Mouse (Mus musculus) heart, adult 2 months (tissue): ENCODE measurements around the gene Hnrnpr. TPM values are rescaled to one million over a fixed set of nuclear protein-coding genes. Genes with fewer than 3 reads are reported as not detected.

ENCODE experiments used
- DNase-seq, 2 experiments: peaks; one replicate each; pipeline ENCODE4 v3.0.0; 2021
- H3K27ac ChIP-seq: fragments of 200-600 bp; 2 replicates; pipeline ENCODE4 v1.8.1; 2022
- H3K27me3 ChIP-seq: fragments of 200-500 bp; 2 replicates; pipeline ENCODE4 v1.6.1; 2012; ENCODE audit warnings: mild to moderate bottlenecking, low read length, inconsistent platforms, mixed read lengths; ENCODE audit not compliant: control insufficient read depth, insufficient read depth
- H3K36me3 ChIP-seq: fragments of 200-500 bp; 2 replicates; pipeline ENCODE4 v1.6.1; 2012; ENCODE audit warnings: low read length, inconsistent platforms; ENCODE audit not compliant: control insufficient read depth, insufficient read depth
- H3K4me1 ChIP-seq: fragments of 200-500 bp; 2 replicates; pipeline ENCODE4 v1.6.1; 2011; ENCODE audit warnings: low read length; ENCODE audit not compliant: control insufficient read depth, insufficient read depth
- H3K4me3 ChIP-seq: fragments of 200-600 bp; 2 replicates; pipeline ENCODE4 v1.8.1; 2022
- H3K79me2 ChIP-seq: fragments of 200-500 bp; replicated peaks from 2 replicates; pipeline ENCODE4 v1.6.1; 2012; ENCODE audit warnings: mild to moderate bottlenecking, inconsistent platforms, low read length, moderate library complexity, mixed read lengths; ENCODE audit not compliant: control insufficient read depth, insufficient read depth
- H3K9ac ChIP-seq: fragments of 200-500 bp; 2 replicates; pipeline ENCODE4 v1.6.1; 2012; ENCODE audit warnings: low read depth, mild to moderate bottlenecking, control low read depth, inconsistent platforms, low read length, mixed read lengths
- CTCF ChIP-seq: fragments of 200-600 bp; IDR thresholded peaks from 2 replicates; pipeline ENCODE4 v1.8.1; 2022; ENCODE audit warnings: antibody characterized with exemption, mild to moderate bottlenecking, moderate library complexity
- EP300 ChIP-seq: fragments of 200-500 bp; IDR thresholded peaks from 2 replicates; pipeline ENCODE4 v1.6.1; 2011; ENCODE audit warnings: low read depth, low read length, control low read depth; ENCODE audit not compliant: insufficient read depth
- POLR2A ChIP-seq: fragments of 200-500 bp; IDR thresholded peaks from 2 replicates; pipeline ENCODE4 v1.6.1; 2011; ENCODE audit warnings: mild to moderate bottlenecking, low read depth, low read length, control low read depth; ENCODE audit not compliant: insufficient read depth
- WGBS: fragments of 180-500 bp; shearing (Covaris S2); methylation state at CpG from one replicate; pipeline ENCODE4 v1.1.7; 2018; 5-methylcytosine and 5-hydroxymethylcytosine counted together
- intact Hi-C: fragments of 180-260 bp; cut with DNase I; formaldehyde crosslinking; loops from one replicate; pipeline ENCODE4 v1.15.1; 2025
- polyA plus RNA-seq: library from polyadenylated mRNA; depleted of rRNA; stranded (reverse); fragments of >200 nt; gene quantifications from 2 replicates; pipeline ENCODE4 v1.2.3, GENCODE M21; 2012
- total RNA-seq, 2 experiments: library from RNA; stranded (reverse); gene quantifications; 2 replicates each; pipeline ENCODE4 v1.2.3; 2021

The Hnrnpr gene
- total and polyA plus RNA-seq, 3 experiments = 10.7 to 44.8 (median 43.9) TPM

- Histone ChIP-seq H3K27me3 (no peaks in the 10 kb centered on the region), H3K27ac (peak overlapping the region; percentile 96), H3K4me1 (peaks cover 9% of the 10 kb centered on the region), H3K36me3 (peaks cover 6% of the 10 kb centered on the region), H3K79me2 (peaks cover 7% of the 10 kb centered on the region), H3K4me3 (peak overlapping the region; percentile 82), H3K9ac (peak overlapping the region; percentile 63; the same call in 1 of the 2 replicates)
- WGBS = 5% methylated on average over 11 of the region's 11 CpGs
- no peak for TF ChIP-seq EP300
- TF ChIP-seq POLR2A = no peak
- intact Hi-C loops = loop anchor here (1.0 kb wide), 1 partner anchor 24 kb away; no protein-coding TSS in a partner anchor
- peak; percentile 55 to 61 for DNase-seq
Observed at GRCm38 (mm10) chr4:136309780-136310179, 962 bp upstream of the Hnrnpr start.

- H3K9ac ChIP-seq = peak overlapping the region; percentile 89
- H3K36me3 ChIP-seq = peaks cover 6% of the 10 kb centered on the region
- H3K79me2 ChIP-seq = peaks cover 7% of the 10 kb centered on the region
- H3K4me3 ChIP-seq = peak overlapping the region; percentile 82
- TF ChIP-seq POLR2A (no peak), CTCF (no peak), EP300 (no peak)
- peak; percentile 72 to 75 for DNase-seq
- H3K4me1 ChIP-seq = peaks cover 9% of the 10 kb centered on the region
- H3K27me3 ChIP-seq = no peaks in the 10 kb centered on the region
- peak overlapping the region; percentile 88 for H3K27ac ChIP-seq
- intact Hi-C loops = no loop called here
- WGBS = under 1% methylated on average over 73 of the region's 81 CpGs
Observed at GRCm38 (mm10) chr4:136311042-136311999, 579 bp downstream of the Hnrnpr start.

- Histone ChIP-seq H3K27me3 (no peaks in the 10 kb centered on the region), H3K4me3 (peak overlapping the region; percentile 82), H3K79me2 (peaks cover 7% of the 10 kb centered on the region), H3K36me3 (peaks cover 6% of the 10 kb centered on the region), H3K9ac (no peak overlapping the region), H3K4me1 (peaks cover 9% of the 10 kb centered on the region), H3K27ac (no peak overlapping the region)
- 10% methylated on average over 4 of the region's 4 CpGs for WGBS
- DNase-seq = no peak
- no peak for TF ChIP-seq CTCF
- no peak for TF ChIP-seq POLR2A
- no peak for TF ChIP-seq EP300
- intact Hi-C loops = no loop called here
Observed at GRCm38 (mm10) chr4:136312616-136313015, 1.9 kb downstream of the Hnrnpr start.

- Histone ChIP-seq H3K9ac (no peak overlapping the region), H3K79me2 (peaks cover 6% of the 10 kb centered on the region), H3K27me3 (no peaks in the 10 kb centered on the region), H3K4me3 (no peak overlapping the region), H3K36me3 (peaks cover 8% of the 10 kb centered on the region), H3K27ac (no peak overlapping the region), H3K4me1 (peaks cover 3% of the 10 kb centered on the region)
- DNase-seq = no peak
- 95% methylated on average over 4 of the region's 4 CpGs for WGBS
- intact Hi-C loops = no loop called here
- TF ChIP-seq EP300 (no peak), POLR2A (no peak), CTCF (no peak)
Observed at GRCm38 (mm10) chr4:136317667-136318066, 6.9 kb downstream of the Hnrnpr start.

- Histone ChIP-seq H3K4me3 (no peak overlapping the region), H3K4me1 (peaks cover 1% of the 10 kb centered on the region; the same call in 1 of the 2 replicates), H3K9ac (no peak overlapping the region), H3K27ac (no peak overlapping the region), H3K36me3 (peaks cover 6% of the 10 kb centered on the region; the same call in 1 of the 2 replicates), H3K27me3 (no peaks in the 10 kb centered on the region), H3K79me2 (peaks cover 3% of the 10 kb centered on the region)
- intact Hi-C loops = no loop called here
- no peak for DNase-seq
- TF ChIP-seq EP300 (no peak), CTCF (no peak), POLR2A (no peak)
- 52% methylated on average over 4 of the region's 4 CpGs for WGBS
Observed at GRCm38 (mm10) chr4:136320016-136320415, 9.3 kb downstream of the Hnrnpr start.

- TF ChIP-seq POLR2A (no peak), CTCF (peak; percentile 78), EP300 (no peak)
- Histone ChIP-seq H3K4me1 (peaks cover 1% of the 10 kb centered on the region; the same call in 1 of the 2 replicates), H3K9ac (no peak overlapping the region), H3K36me3 (peaks cover 7% of the 10 kb centered on the region), H3K27me3 (no peaks in the 10 kb centered on the region), H3K27ac (no peak overlapping the region), H3K4me3 (no peak overlapping the region), H3K79me2 (peaks cover 3% of the 10 kb centered on the region)
- DNase-seq = peak in 1 of 2 experiments; percentile 19
- intact Hi-C loops = loop anchor here (1.0 kb wide), 1 partner anchor 64 kb away; no protein-coding TSS in a partner anchor
- WGBS = 19% methylated on average over 2 of the region's 2 CpGs
Observed at GRCm38 (mm10) chr4:136324226-136324625, 13.5 kb downstream of the Hnrnpr start.
